In genomic region chr1:89271743-89272142, GRCm38 (mm10) we compare ENCODE assay signal across 22 mouse cellular contexts.
"Had no signal": no experiment of that assay in that cellular context is flagged by ENCODE, and none has a peak within 500 bp of the region (broad histone marks: within the 10 kb centered on the region; RNA-seq: fewer than 3 reads in every experiment).

No protein-coding gene starts in this region.

- H3K4me2 ChIP-seq: limb, embryonic 13.5 days; liver, embryonic 12.5 days; liver, embryonic 15.5 days; lung, embryonic 15.5 days; midbrain, embryonic 11.5 days had no signal

- DNase-seq: kidney, adult 8-10 months; kidney, postnatal 10 days; kidney, postnatal 36 days; layer of hippocampus, postnatal 36 days; left cerebral cortex, postnatal 4 days; liver; lung, adult 18-20 months; lung, postnatal 10 days; lung, postnatal 36 days; midbrain, embryonic 14.5 days; right cerebral cortex, adult 18-20 months; right cerebral cortex, postnatal 14 days; right cerebral cortex, postnatal 4 days; thymus, postnatal 25 days had no signal

- H3K4me3 ChIP-seq: kidney, embryonic 15.5 days; left cerebral cortex, adult 2 months; limb, embryonic 13.5 days; liver, embryonic 12.5 days; liver, embryonic 15.5 days; lung, embryonic 15.5 days had no signal

- H3K9ac ChIP-seq: kidney, embryonic 15.5 days; limb, embryonic 13.5 days; liver, embryonic 12.5 days; liver, embryonic 15.5 days; lung, embryonic 15.5 days had no signal

- ATAC-seq: liver, embryonic 12.5 days had no signal

- H3K36me3 ChIP-seq: kidney, embryonic 15.5 days; limb, embryonic 13.5 days; liver, embryonic 12.5 days; liver, embryonic 15.5 days; lung, embryonic 15.5 days had no signal

- H3K27ac ChIP-seq: kidney, embryonic 15.5 days; left cerebral cortex, adult 2 months; limb, embryonic 13.5 days; liver, embryonic 12.5 days; liver, embryonic 15.5 days; lung, embryonic 15.5 days; stomach, postnatal 0 days had no signal

- H3K4me1 ChIP-seq: limb, embryonic 13.5 days; liver, embryonic 12.5 days; liver, embryonic 15.5 days; lung, embryonic 15.5 days had no signal

- H3K9me3 ChIP-seq: kidney, embryonic 15.5 days; limb, embryonic 13.5 days; liver, embryonic 12.5 days; liver, embryonic 15.5 days; lung, embryonic 15.5 days had no signal

- H3K27me3 ChIP-seq: limb, embryonic 13.5 days; liver, embryonic 12.5 days; liver, embryonic 15.5 days; lung, embryonic 15.5 days had no signal
